Mouse (Mus musculus) left cerebral cortex, postnatal 4 days (tissue): ENCODE measurements around the gene Snx29. TPM values are rescaled to one million over a fixed set of nuclear protein-coding genes. Genes with fewer than 3 reads are reported as not detected.
"Not testable (repeated sequence)": the region's sequence is repeated elsewhere in the genome, so short reads cannot be mapped to it uniquely, and the experiment has no call there.

ENCODE experiments used
- DNase-seq: peaks from one replicate; pipeline ENCODE4 v3.0.0-alpha.2; 2022
- intact Hi-C: fragments of 180-260 bp; cut with DNase I; formaldehyde crosslinking; loops from one replicate; pipeline ENCODE4 v1.15.1; 2025
- total RNA-seq, 2 experiments: library from RNA; stranded (reverse); gene quantifications; 2 replicates each; pipeline ENCODE4 v1.2.3; 2021

Snx29 gene
- total RNA-seq, 2 experiments from 2014 or later: 46.2 to 46.6 TPM

DNA sequence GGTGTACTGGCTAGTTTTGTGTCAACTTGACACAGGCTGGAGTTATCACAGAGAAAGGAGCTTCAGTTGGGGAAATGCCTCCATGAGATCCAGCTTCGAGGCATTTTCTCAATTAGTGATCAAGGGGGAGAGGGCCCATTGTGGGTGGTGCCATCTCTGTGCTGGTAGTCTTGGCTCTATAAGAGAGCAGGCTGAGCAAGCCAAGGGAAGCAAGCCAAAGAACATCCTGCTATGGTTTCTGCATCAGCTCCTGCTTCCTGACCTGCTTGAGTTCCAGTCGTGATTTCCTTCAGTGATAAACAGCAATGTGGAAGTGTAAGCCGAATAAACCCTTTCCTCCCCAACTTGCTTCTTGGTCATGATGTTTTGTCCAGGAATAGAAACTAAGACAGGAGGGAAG, 253.0 kb downstream of the Snx29 start:
- intact Hi-C loops, DNase-seq: not testable (repeated sequence)

- intact Hi-C loops: no loop called here
- DNase-seq: no peak
These were observed 255.0 kb downstream of the Snx29 start for GRCm38 (mm10) chr16:11577541-11578255.

GRCm38 (mm10) chr16:11579676-11580098, 257.0 kb downstream of the Snx29 start:
- peak; percentile 55 for DNase-seq
- intact Hi-C loops: no loop called here

DNA sequence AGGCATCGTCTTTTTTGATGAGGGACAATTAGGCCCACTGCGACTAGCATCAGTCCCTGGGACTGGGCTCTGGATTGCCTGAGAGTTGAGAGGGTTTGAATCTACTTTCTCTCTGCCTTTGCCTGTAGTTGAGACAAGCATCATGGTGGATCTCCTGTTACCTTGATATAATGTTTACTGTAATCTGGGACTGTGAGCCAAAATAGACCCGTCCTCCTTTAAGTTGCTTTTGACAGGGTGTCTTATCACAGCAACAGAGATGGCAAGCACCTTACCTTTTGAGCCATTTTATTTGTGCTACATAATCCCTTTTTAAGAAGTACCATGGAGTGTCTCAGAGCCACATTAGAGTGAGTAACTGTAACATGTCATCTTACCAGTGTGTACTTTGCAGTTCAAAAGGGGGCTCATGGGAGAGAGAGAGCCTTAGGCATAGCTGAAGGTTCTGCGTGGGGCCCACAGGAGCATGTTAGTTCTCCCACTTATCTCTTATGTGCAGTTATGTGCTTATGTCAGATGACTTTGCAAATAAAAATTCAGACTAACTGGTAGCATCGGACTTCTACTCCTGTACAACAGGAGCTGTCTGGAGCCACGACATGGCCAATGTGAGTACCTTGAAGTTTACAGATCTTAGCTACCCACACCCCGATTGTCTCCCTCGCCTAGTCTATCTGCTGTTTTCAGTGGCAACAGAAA, 261.4 kb downstream of the Snx29 start:
- DNase-seq: no peak
- intact Hi-C loops: no loop called here

DNA sequence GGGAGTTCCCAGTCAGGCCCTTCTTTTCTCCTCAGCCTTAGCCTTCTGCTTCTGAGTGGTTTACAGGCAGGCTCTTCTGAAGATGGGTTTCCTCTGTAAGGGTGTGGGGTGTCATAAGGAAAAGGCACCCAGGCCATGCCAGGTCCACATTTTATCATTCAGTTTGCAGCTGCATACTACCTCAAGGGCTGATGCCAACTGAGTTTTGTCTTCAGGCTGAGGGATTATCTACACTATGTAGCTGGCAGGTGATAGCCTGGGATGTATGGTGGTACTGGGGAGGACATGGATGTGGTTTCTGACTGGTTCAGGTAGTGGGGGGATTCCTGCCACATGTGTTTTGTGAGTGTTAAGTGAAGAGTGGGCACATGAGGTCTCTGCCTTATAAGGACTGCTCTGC, 266.0 kb downstream of the Snx29 start:
- intact Hi-C loops: no loop called here
- DNase-seq: no peak

DNA sequence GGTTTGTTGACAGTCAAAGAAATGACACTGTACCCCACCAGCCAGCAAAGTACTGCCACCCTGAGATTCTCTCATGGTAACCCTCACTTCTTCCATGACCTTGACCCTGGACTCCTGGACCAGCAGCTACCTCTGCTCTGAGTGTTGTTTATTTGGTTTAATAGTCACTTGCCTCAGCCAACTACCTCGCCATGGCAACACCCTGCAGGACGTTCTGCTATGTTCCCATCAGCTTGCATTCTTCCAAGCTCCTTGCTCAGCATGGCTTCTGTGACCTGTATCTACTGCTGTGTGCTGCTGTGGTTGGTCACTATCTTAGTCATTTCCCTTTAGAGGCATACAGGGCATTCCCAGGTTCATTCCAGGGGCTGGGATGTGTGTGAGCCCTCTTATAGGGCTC, 266.6 kb downstream of the Snx29 start:
- no peak for DNase-seq
- intact Hi-C loops: no loop called here

DNA sequence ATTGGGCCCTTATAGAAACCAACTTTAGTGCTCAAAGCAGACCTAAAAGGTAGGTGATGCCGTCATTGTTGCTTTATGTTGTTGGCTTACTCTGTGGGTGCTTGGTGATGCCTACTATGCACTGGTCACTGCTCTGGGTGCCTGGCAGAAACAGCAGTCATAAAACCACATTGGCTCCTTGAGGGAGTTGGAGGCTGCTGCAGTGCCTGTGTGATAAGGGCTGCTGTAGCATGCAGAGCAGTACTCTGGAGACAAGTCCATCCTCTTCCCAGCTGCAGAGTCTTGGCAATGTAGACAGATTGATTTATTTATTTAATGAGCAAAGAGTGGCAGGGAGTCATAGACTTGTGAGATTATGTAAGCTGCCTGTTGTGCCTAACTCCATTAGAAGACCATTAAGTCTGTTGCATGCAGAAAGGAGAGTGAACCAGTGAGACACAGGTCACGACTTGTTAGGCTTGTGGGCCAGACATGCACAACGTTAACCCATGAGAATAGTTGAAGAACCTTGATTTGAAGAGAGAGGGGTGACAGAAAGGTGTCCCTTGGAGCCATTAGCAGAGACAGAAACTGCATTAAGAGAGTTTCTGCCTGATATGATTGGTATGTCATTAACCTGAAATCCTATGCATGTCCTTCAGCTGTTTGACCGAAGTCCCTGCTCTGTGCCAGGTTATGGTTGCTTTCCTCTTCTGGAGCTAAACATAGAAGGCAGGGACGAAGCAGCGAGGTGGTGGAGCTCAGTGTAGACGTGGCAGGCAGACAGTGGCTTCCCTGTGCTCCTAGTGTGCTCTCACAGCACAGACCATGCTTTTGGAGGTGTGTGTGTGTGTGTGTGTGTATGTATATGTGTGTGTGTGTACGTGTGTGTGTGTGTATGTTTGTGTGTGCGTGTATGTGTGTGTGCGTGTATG, 267.3 kb downstream of the Snx29 start:
- no peak for DNase-seq
- intact Hi-C loops: no loop called here

DNA sequence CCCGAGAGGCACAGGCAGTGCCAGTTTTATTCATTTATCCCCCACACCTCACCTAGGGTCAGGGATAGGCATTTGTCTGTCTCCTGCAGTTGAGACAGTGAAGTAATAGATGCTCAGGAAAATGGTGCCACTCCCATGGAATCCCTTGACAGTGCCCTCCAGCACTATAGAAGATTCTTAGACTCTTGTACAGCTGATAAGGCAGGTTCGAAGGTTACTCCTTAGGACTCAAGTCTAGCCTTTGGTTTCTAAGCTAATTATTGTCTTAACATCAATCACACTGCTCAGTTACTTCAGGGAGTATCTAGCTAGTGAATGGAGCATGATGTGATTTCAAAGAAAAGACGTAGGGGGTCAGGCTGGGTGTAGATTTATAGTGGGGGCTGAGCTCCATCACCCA, 273.9 kb downstream of the Snx29 start:
- intact Hi-C loops: no loop called here
- DNase-seq: no peak

DNA sequence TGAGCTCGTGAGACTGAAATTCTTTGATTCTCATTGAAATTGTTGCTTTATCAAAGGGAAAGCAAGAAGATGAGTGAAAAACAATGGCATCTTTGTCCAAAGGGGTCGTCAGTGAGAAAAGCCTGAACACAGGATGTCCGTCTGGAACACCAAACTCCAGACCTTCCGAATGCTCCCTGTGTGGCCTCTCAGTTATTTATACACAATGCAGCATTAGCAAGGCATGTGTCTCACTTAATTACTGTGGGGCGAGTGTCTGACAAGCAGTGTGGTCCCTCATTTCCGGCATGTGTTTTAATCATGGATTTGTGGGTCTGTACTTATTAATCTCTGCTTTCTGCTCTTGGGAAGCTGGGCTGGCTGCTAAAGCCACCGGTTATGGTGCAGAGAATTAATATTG, 275.1 kb downstream of the Snx29 start:
- no peak for DNase-seq
- intact Hi-C loops: no loop called here

DNA sequence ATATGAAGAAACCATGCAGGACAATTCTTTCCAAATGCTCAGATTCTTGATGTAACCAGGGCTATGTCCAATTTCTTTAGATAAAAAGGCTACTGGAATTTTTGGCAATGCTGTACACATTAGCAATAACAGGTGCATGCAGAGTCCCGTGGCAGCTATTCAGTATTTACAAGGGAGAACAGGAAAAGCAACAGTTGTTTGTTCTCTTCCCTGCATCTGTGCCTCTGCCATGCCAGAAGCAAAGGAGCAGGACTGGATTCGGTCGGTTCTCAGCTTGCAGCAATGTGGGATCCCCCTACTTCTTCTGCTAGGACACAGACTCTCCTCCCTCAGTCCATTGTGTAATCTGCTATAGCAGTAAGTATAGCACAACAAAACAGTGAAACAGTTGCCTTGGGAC, 276.8 kb downstream of the Snx29 start:
- intact Hi-C loops: no loop called here

GRCm38 (mm10) chr16:11601336-11602082, 278.8 kb downstream of the Snx29 start:
- no peak for DNase-seq
- intact Hi-C loops: no loop called here

More for the DNA sequence above, 276.8 kb downstream of the Snx29 start:
- DNase-seq: no peak

GRCm38 (mm10) chr16:11603667-11604422, 281.1 kb downstream of the Snx29 start:
- intact Hi-C loops: no loop called here
- DNase-seq: peak; percentile 20

DNA sequence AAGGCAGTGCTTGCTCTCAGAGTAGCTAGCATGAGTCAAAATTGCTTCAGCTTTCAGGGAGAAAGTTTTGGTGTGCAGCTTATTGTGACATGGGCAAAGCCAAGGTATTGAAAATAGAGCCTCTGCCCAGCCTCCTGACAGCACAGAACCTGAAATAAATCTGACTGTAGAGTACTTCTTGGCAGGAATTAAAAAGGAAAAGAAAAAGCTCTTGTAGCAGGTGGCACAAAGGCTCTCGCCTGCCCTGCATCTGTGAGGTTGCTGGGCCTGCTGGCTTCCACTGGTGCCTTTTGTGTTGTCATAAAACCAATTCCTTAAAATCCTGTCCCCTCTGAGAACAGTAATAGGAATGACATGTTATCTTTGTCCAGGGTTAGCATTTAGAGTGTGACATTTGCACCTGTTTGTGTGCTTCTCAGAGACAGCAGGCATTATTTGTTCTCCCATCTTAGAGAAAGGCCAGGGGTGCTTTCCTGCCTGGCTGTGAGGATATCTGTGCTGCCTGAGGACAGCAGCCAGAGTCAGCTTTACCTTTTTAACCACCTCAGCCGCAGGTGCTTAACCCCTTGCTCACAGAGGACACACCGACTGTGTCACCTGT, 289.9 kb downstream of the Snx29 start:
- intact Hi-C loops: no loop called here
- no peak for DNase-seq

DNA sequence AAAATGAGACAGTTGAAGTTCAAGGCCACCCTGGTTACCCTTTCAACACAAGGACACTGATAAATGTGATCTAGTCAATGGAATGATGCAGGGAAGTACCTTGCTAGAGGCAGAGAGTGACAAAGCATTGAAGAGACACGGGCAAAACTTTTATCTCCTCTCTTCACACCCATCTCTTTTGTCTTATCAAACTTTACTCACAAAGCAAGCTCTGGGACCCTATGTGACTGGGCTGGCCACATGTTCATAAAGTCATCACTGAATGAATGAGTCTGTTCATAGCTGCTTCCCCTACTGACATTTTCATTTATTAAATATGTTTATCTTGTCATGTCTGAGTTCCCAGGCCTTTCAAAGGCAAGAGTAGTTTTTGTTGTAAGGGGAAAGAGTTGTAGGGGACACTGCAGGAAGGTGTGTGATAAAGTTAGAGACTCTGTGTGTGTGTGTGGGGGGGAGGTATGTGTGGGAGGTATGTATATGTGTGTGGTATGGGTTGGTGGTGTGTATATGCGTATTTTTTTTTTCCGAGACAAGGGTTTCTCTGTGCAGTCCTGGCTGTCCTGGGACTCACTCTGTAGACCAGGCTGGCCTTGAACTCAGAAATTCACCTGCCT, 291.8 kb downstream of the Snx29 start:
- intact Hi-C loops: no loop called here

DNA sequence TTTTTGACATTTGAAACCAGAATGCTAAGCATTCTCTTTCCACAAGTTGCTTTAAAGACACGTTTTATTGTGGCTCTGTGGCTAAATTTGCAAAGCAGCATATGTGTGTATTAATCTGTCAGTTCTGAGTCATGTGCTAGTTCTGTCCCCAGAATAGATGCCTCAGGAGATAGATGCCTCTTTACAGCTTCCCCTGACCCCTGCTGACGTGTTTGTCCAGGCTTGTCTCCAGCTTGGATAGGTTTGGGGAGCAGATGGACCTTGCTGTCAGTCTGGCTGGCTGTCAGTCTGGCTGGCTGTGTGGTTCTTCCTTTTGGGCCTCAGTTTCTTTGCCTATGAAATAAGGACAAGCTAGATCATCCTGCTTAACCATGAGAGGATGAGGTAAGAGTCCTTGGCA, 292.9 kb downstream of the Snx29 start:
- no peak for DNase-seq
- intact Hi-C loops: no loop called here

More for the DNA sequence above, 291.8 kb downstream of the Snx29 start:
- no peak for DNase-seq

DNA sequence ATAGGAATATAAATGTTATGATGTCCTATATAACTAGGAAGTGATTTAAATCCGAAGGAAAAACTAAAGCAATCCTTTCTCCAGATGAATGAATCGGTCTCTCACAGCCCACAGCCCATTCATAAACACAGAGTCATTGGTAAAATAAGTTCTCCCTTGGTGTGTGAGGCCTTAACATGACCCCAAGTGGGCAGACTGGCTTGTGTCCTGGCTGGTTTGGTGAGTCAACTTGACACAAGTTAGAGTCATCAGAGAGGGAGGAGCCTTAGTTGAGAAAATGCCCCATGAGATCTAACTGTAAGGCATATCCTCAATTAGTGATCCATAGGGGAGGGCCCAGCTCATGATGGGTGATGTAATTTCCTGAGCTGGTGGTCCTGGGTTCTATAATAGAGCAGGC, 297.2 kb downstream of the Snx29 start:
- no peak for DNase-seq
- intact Hi-C loops: no loop called here

DNA sequence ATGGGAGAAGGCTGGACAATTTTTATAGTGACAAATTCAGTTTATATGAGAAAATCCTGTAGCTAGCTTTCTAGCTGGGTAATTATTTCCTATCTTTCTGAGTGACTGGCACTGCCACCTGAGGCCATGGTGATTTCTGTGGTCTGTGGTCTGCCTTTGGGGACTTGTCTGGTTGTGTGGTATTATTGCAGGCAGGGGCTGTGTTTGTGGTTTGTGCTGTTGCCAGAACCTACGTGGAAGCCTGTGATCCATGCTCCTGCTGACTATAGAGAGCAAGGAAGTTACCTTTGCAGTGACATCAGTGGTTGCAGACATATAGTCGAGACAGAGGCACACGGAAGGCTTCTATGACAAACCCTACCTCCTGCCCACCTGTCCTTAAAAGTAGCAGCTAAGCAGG, 298.3 kb downstream of the Snx29 start:
- intact Hi-C loops: no loop called here
- DNase-seq: no peak

- intact Hi-C loops: no loop called here
- no peak for DNase-seq
These were observed 299.0 kb downstream of the Snx29 start for GRCm38 (mm10) chr16:11621664-11622063.

GRCm38 (mm10) chr16:11623032-11623431, 300.3 kb downstream of the Snx29 start:
- intact Hi-C loops: no loop called here
- no peak for DNase-seq
